Mouse (Mus musculus): ENCODE measurements around the gene Chaf1a. TPM values are rescaled to one million over a fixed set of nuclear protein-coding genes. Genes with fewer than 3 reads are reported as not detected.

Chaf1a gene
- 13.4 and 13.5 TPM in 2 replicates for polyA plus RNA-seq (2014; fragmentation: Nextera tagmentation; extraction: Ambion mirVana)

- Histone ChIP-seq H3K27ac (ENCODE audit: low read depth, low read length) (peak within 1 kb of the TSS; percentile 90), H3K9me3 (replicated peaks; ENCODE audit: control insufficient read depth, low read length) (no peaks in the 10 kb centered on the region), H3K4me2 (peak within 1 kb of the TSS; percentile 80), H3K36me3 (ENCODE audit: control insufficient read depth, insufficient read depth, low read length) (0 out of 2 replicates have a peak, but pooled peaks cover 3% of the 10 kb centered on the region), H3K9ac (ENCODE audit: low read depth, low read length) (peak within 1 kb of the TSS; percentile 89), H3K4me3 (ENCODE audit: low read depth, low read length) (peak within 1 kb of the TSS; percentile 72), H3K4me1 (ENCODE audit: control insufficient read depth, insufficient read depth, low read length) (peaks cover 2% of the 10 kb centered on the region; the same call in 1 of the 2 replicates), H3K27me3 (ENCODE audit: control insufficient read depth, insufficient read depth, low read length) (no peaks in the 10 kb centered on the region)
- under 1% methylated on average over 68 of the region's 68 CpGs for WGBS (ENCODE audit: insufficient replicate concordance)
- peak; percentile 79 for ATAC-seq (replicated peaks; ENCODE audit: insufficient number of reproducible peaks, low FRiP score, low TSS enrichment)
Observed at GRCm38 (mm10) chr17:56040030-56040856, at the start of gene Chaf1a. Gene Chaf1a (plus strand): TSS chr17:56040439.

GRCm38 (mm10) chr17:55996007-55996406 lies 44.2 kb upstream of the Chaf1a start:
- Histone ChIP-seq H3K4me3 (ENCODE audit: low read depth, low read length) (no peak overlapping the region), H3K4me1 (ENCODE audit: control insufficient read depth, insufficient read depth, low read length) (no peaks in the 10 kb centered on the region), H3K9me3 (replicated peaks; ENCODE audit: control insufficient read depth, low read length) (no peaks in the 10 kb centered on the region), H3K9ac (ENCODE audit: low read depth, low read length) (no peak overlapping the region), H3K27me3 (ENCODE audit: control insufficient read depth, insufficient read depth, low read length) (peaks cover 13% of the 10 kb centered on the region), H3K4me2 (no peak overlapping the region), H3K36me3 (ENCODE audit: control insufficient read depth, insufficient read depth, low read length) (no peaks in the 10 kb centered on the region), H3K27ac (ENCODE audit: low read depth, low read length) (no peak overlapping the region)
- no peak for ATAC-seq (replicated peaks; ENCODE audit: insufficient number of reproducible peaks, low FRiP score, low TSS enrichment)
- WGBS (ENCODE audit: insufficient replicate concordance): 85% methylated on average over 15 of the region's 15 CpGs

- peak overlapping the region; percentile 5; the same call in 1 of the 2 replicates for H3K4me3 ChIP-seq (ENCODE audit: low read depth, low read length)
- H3K27ac ChIP-seq (ENCODE audit: low read depth, low read length): no peak overlapping the region
- peaks cover 14% of the 10 kb centered on the region for H3K27me3 ChIP-seq (ENCODE audit: control insufficient read depth, insufficient read depth, low read length)
- WGBS (ENCODE audit: insufficient replicate concordance): 9% methylated on average over 30 of the region's 30 CpGs
- H3K9ac ChIP-seq (ENCODE audit: low read depth, low read length): no peak overlapping the region
- peak overlapping the region; percentile 50 for H3K4me2 ChIP-seq
- H3K36me3 ChIP-seq (ENCODE audit: control insufficient read depth, insufficient read depth, low read length): no peaks in the 10 kb centered on the region
- no peaks in the 10 kb centered on the region for H3K4me1 ChIP-seq (ENCODE audit: control insufficient read depth, insufficient read depth, low read length)
- H3K9me3 ChIP-seq (replicated peaks; ENCODE audit: control insufficient read depth, low read length): no peaks in the 10 kb centered on the region
- peak; percentile 46; the same call in 1 of the 2 replicates for ATAC-seq (replicated peaks; ENCODE audit: insufficient number of reproducible peaks, low FRiP score, low TSS enrichment)
Observed at GRCm38 (mm10) chr17:55999794-56000499, 40.3 kb upstream of the Chaf1a start.

GRCm38 (mm10) chr17:56003000-56003399 lies 37.2 kb upstream of the Chaf1a start:
- no peak for ATAC-seq (replicated peaks; ENCODE audit: insufficient number of reproducible peaks, low FRiP score, low TSS enrichment)
- H3K4me3 ChIP-seq (ENCODE audit: low read depth, low read length): no peak overlapping the region
- no peak overlapping the region for H3K27ac ChIP-seq (ENCODE audit: low read depth, low read length)
- H3K9ac ChIP-seq (ENCODE audit: low read depth, low read length): no peak overlapping the region
- H3K4me2 ChIP-seq: no peak overlapping the region
- H3K36me3 ChIP-seq (ENCODE audit: control insufficient read depth, insufficient read depth, low read length): no peaks in the 10 kb centered on the region
- peaks cover 10% of the 10 kb centered on the region for H3K4me1 ChIP-seq (ENCODE audit: control insufficient read depth, insufficient read depth, low read length)
- peaks cover 14% of the 10 kb centered on the region for H3K27me3 ChIP-seq (ENCODE audit: control insufficient read depth, insufficient read depth, low read length)
- WGBS (ENCODE audit: insufficient replicate concordance): 73% methylated on average over 3 of the region's 3 CpGs
- H3K9me3 ChIP-seq (replicated peaks; ENCODE audit: control insufficient read depth, low read length): no peaks in the 10 kb centered on the region

- H3K9me3 ChIP-seq (replicated peaks; ENCODE audit: control insufficient read depth, low read length): no peaks in the 10 kb centered on the region
- peak within 1 kb of the TSS; percentile 22 for H3K4me3 ChIP-seq (ENCODE audit: low read depth, low read length)
- H3K27ac ChIP-seq (ENCODE audit: low read depth, low read length): no peak within 1 kb of the TSS
- H3K9ac ChIP-seq (ENCODE audit: low read depth, low read length): 0 out of 2 replicates have a peak within 1 kb of the TSS, but pooled peaks have one; percentile 34
- no peak for ATAC-seq (replicated peaks; ENCODE audit: insufficient number of reproducible peaks, low FRiP score, low TSS enrichment)
- no peaks in the 10 kb centered on the region for H3K36me3 ChIP-seq (ENCODE audit: control insufficient read depth, insufficient read depth, low read length)
- peaks cover 6% of the 10 kb centered on the region for H3K27me3 ChIP-seq (ENCODE audit: control insufficient read depth, insufficient read depth, low read length)
- H3K4me1 ChIP-seq (ENCODE audit: control insufficient read depth, insufficient read depth, low read length): peaks cover 18% of the 10 kb centered on the region
- peak within 1 kb of the TSS; percentile 35 for H3K4me2 ChIP-seq
- WGBS (ENCODE audit: insufficient replicate concordance): 28% methylated on average over 13 of the region's 13 CpGs
Observed at GRCm38 (mm10) chr17:56005415-56006061, 34.7 kb upstream of the Chaf1a start, which contains the start of the genes Stap2 and Mpnd. Gene Stap2 (minus strand): TSS chr17:56005584. Gene Mpnd (plus strand): TSS chr17:56005711.

- H3K9me3 ChIP-seq (replicated peaks; ENCODE audit: control insufficient read depth, low read length): no peaks in the 10 kb centered on the region
- no peak overlapping the region for H3K4me2 ChIP-seq
- peaks cover 18% of the 10 kb centered on the region for H3K4me1 ChIP-seq (ENCODE audit: control insufficient read depth, insufficient read depth, low read length)
- no peaks in the 10 kb centered on the region for H3K27me3 ChIP-seq (ENCODE audit: control insufficient read depth, insufficient read depth, low read length)
- H3K9ac ChIP-seq (ENCODE audit: low read depth, low read length): no peak overlapping the region
- peaks cover 3% of the 10 kb centered on the region; the same call in 1 of the 2 replicates for H3K36me3 ChIP-seq (ENCODE audit: control insufficient read depth, insufficient read depth, low read length)
- WGBS (ENCODE audit: insufficient replicate concordance): 36% methylated on average over 10 of the region's 10 CpGs
- H3K27ac ChIP-seq (ENCODE audit: low read depth, low read length): no peak overlapping the region
- ATAC-seq (replicated peaks; ENCODE audit: insufficient number of reproducible peaks, low FRiP score, low TSS enrichment): no peak
- no peak overlapping the region for H3K4me3 ChIP-seq (ENCODE audit: low read depth, low read length)
Observed at GRCm38 (mm10) chr17:56006956-56007355, 33.3 kb upstream of the Chaf1a start.

GRCm38 (mm10) chr17:56007444-56008355 lies 32.5 kb upstream of the Chaf1a start:
- H3K4me2 ChIP-seq: peak overlapping the region; percentile 100
- WGBS (ENCODE audit: insufficient replicate concordance): 25% methylated on average over 13 of the region's 14 CpGs
- H3K9me3 ChIP-seq (replicated peaks; ENCODE audit: control insufficient read depth, low read length): no peaks in the 10 kb centered on the region
- peaks cover 4% of the 10 kb centered on the region; the same call in 1 of the 2 replicates for H3K36me3 ChIP-seq (ENCODE audit: control insufficient read depth, insufficient read depth, low read length)
- H3K4me1 ChIP-seq (ENCODE audit: control insufficient read depth, insufficient read depth, low read length): peaks cover 18% of the 10 kb centered on the region
- peak overlapping the region; percentile 54 for H3K27ac ChIP-seq (ENCODE audit: low read depth, low read length)
- no peak for ATAC-seq (replicated peaks; ENCODE audit: insufficient number of reproducible peaks, low FRiP score, low TSS enrichment)
- peak overlapping the region; percentile 81 for H3K4me3 ChIP-seq (ENCODE audit: low read depth, low read length)
- H3K9ac ChIP-seq (ENCODE audit: low read depth, low read length): peak overlapping the region; percentile 59
- H3K27me3 ChIP-seq (ENCODE audit: control insufficient read depth, insufficient read depth, low read length): no peaks in the 10 kb centered on the region

Measured in heart, embryonic 11.5 days (tissue).